Mouse (Mus musculus) ES-CJ7 (cell line): ENCODE data around the gene Tm4sf19.
A peak's percentile ranks its signal among the peaks of the same experiment; 100 is the strongest.

Experiments used
- DNase-seq: peaks from one replicate; pipeline ENCODE4 v3.0.0; 2011; ENCODE audit warnings: low read depth, low spot score

Tm4sf19 gene

GRCm38 (mm10) chr16:32400267-32400666 is at the start of gene Tm4sf19:
Tm4sf19 (plus strand) TSS chr16:32400506.
- no peak for DNase-seq

- no peak for DNase-seq
Observed at GRCm38 (mm10) chr16:32350776-32351175, 49.5 kb upstream of the Tm4sf19 start.

GRCm38 (mm10) chr16:32363530-32363929 is 36.8 kb upstream of the Tm4sf19 start:
- DNase-seq, result no peak

- peak; percentile 24 for DNase-seq
Observed at GRCm38 (mm10) chr16:32371351-32371750, 29.0 kb upstream of the Tm4sf19 start.

- DNase-seq, result no peak
Observed at GRCm38 (mm10) chr16:32379575-32379974, 20.7 kb upstream of the Tm4sf19 start.

GRCm38 (mm10) chr16:32382901-32383300 is 17.4 kb upstream of the Tm4sf19 start:
- DNase-seq, result no peak

GRCm38 (mm10) chr16:32384885-32385284 is 15.4 kb upstream of the Tm4sf19 start:
- DNase-seq, result no peak

- DNase-seq, result no peak
Observed at GRCm38 (mm10) chr16:32386826-32387225, 13.5 kb upstream of the Tm4sf19 start.

GRCm38 (mm10) chr16:32389049-32389448 is 11.3 kb upstream of the Tm4sf19 start:
- DNase-seq, result no peak

GRCm38 (mm10) chr16:32389841-32390240 is 10.5 kb upstream of the Tm4sf19 start:
- no peak for DNase-seq

GRCm38 (mm10) chr16:32390882-32391281 is 9.4 kb upstream of the Tm4sf19 start:
- no peak for DNase-seq

- no peak for DNase-seq
Observed at GRCm38 (mm10) chr16:32395679-32396540, 4.4 kb upstream of the Tm4sf19 start.

- DNase-seq, result no peak
Observed at GRCm38 (mm10) chr16:32396541-32396835, 3.8 kb upstream of the Tm4sf19 start.

GRCm38 (mm10) chr16:32398206-32398605 is 2.1 kb upstream of the Tm4sf19 start:
- DNase-seq, result no peak

- no peak for DNase-seq
Observed at GRCm38 (mm10) chr16:32401335-32401965, 1.1 kb downstream of the Tm4sf19 start.

- no peak for DNase-seq
Observed at GRCm38 (mm10) chr16:32402818-32403217, 2.5 kb downstream of the Tm4sf19 start.

- DNase-seq, result no peak
Observed at GRCm38 (mm10) chr16:32405716-32406115, 5.4 kb downstream of the Tm4sf19 start.

GRCm38 (mm10) chr16:32406671-32407070 is 6.4 kb downstream of the Tm4sf19 start:
- no peak for DNase-seq

GRCm38 (mm10) chr16:32407730-32408129 is 7.4 kb downstream of the Tm4sf19 start:
- no peak for DNase-seq

GRCm38 (mm10) chr16:32417457-32417856 is 17.2 kb downstream of the Tm4sf19 start:
- DNase-seq, result no peak

- DNase-seq, result peak; percentile 98
Observed at GRCm38 (mm10) chr16:32419517-32420483, 19.5 kb downstream of the Tm4sf19 start, which contains the start of gene Tctex1d2. Tctex1d2 (plus strand) TSS chr16:32419702.

- no peak for DNase-seq
Observed at GRCm38 (mm10) chr16:32427506-32427905, 27.2 kb downstream of the Tm4sf19 start.
